10 mouse cellular contexts compared by ENCODE assay signal in the genomic region with DNA sequence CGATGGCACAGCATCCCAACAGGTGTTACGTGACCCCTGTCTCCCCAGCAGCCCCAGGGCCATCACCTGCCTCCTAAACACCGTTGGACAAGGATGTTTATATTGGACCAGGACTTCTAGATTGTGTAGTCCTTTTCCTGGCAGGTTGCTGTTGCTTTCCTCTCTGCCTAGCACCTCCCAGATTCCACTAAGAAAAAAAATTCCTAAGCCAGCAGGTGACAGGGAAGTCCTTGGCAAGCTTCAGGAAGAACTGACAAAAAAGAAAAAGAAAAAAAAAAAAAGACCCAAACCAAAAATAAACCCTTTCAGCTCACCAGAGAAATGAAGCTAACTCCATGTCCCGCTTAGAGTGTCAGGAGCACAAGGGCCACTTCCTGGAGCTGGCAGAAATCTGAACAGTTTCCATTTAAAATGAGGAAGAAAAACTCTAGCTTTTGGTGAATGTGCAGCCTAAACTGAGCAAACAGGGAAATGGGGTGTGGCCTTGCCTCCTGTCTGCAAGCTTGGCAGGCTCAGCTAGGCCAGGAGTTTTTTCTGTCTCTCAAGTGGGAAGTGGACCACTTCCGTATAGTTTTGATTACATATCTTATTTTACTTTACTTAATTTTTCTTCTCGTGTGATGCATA. TPM values are rescaled to one million over a fixed set of nuclear protein-coding genes. Genes with fewer than 3 reads are reported as not detected.
DNase-seq lines count a peak whose midpoint lies in the region; ATAC-seq lines count a peak whose summit lies in the region.
"Had no signal": no experiment of that assay in that cellular context is flagged by ENCODE, and none has a peak within 500 bp of the region (broad histone marks: within the 10 kb centered on the region; RNA-seq: fewer than 3 reads in every experiment).

No protein-coding gene starts in this region.

- intact Hi-C loops in heart, postnatal 14 days (cut with DNase I): no loop called here

- peak; percentile 29 to 53 for DNase-seq in heart, adult 9 months (ENCODE audit: low spot score in 2 of 2)
- no peak for DNase-seq in heart, postnatal 14 days
- peak; percentile 52 for DNase-seq in A20 (ENCODE audit: low read depth, low spot score)
- peak; percentile 73 for DNase-seq in lung, postnatal 36 days
- no peak for DNase-seq in gastrocnemius, adult 18-20 months (ENCODE audit: low spot score)
- no peak for DNase-seq in layer of hippocampus, adult 8-10 months (ENCODE audit: low spot score in 2 of 2)
- DNase-seq in layer of hippocampus, postnatal 25 days (ENCODE audit: extremely low spot score in 1 of 2, low spot score in 1 of 2): no peak
- DNase-seq: adrenal gland, postnatal 25 days; forebrain, postnatal 0 days had no signal

- peak; percentile 88 for ATAC-seq in granulocyte monocyte progenitor cell, adult 5-6 weeks (replicated peaks; ENCODE audit: poor library complexity, severe bottlenecking)
- ATAC-seq: forebrain, postnatal 0 days had no signal

RNA-seq across cellular contexts. Expression of a gene that starts 6.3 kb away (rescaled TPM):
- total RNA-seq in heart, postnatal 14 days (2021): 1 to 10 TPM; 1.6 to 1.7 TPM
- total RNA-seq in granulocyte monocyte progenitor cell, adult 5-6 weeks (2014; fragmentation: Nextera tagmentation): 0.54 and 0.98 TPM in 2 replicates
- total RNA-seq in granulocyte monocyte progenitor cell, adult 5-6 weeks (2017): 0.13 and 1.5 TPM in 2 replicates
- total RNA-seq in gastrocnemius, adult 18-20 months (2021): under 1 TPM; 0.46 to 0.50 TPM
- total RNA-seq in layer of hippocampus, adult 8-10 months (2022): 1 to 10 TPM; 2.1 to 7.0 (median 4.6) TPM
- total RNA-seq in layer of hippocampus, postnatal 25 days (2021): 1 to 10 TPM; 2.8 to 3.2 TPM

Comparison
In these comparisons a context has a peak if more than half of its experiments do, and no peak if none do; other contexts are left out.
1. DNase-seq: peak in heart, adult 9 months (2 of 2), A20 (single experiment) and lung, postnatal 36 days (single experiment); none in heart, postnatal 14 days (0 of 2), gastrocnemius, adult 18-20 months (single experiment), layer of hippocampus, adult 8-10 months (0 of 2) and layer of hippocampus, postnatal 25 days (0 of 2).